Mouse (Mus musculus): Measurements from ENCODE around the gene Tmem120b. TPM values are rescaled to one million over a fixed set of nuclear protein-coding genes. Genes with fewer than 3 reads are reported as not detected.

Gene Tmem120b
- total RNA-seq, 2 experiments from 2014 or later = 13.8 to 18.4 TPM

- no peak for DNase-seq (ENCODE audit: extremely low spot score in 1 of 2, low spot score in 1 of 2)
Observed at GRCm38 (mm10) chr5:123086501-123086900, 18.3 kb downstream of the Tmem120b start.

GRCm38 (mm10) chr5:123088784-123089183, 20.6 kb downstream of the Tmem120b start:
- DNase-seq (ENCODE audit: extremely low spot score in 1 of 2, low spot score in 1 of 2) = no peak

- no peak for DNase-seq (ENCODE audit: extremely low spot score in 1 of 2, low spot score in 1 of 2)
Observed at GRCm38 (mm10) chr5:123090560-123091306, 22.5 kb downstream of the Tmem120b start.

- DNase-seq (ENCODE audit: extremely low spot score in 1 of 2, low spot score in 1 of 2) = no peak
Observed at GRCm38 (mm10) chr5:123093077-123093633, 24.9 kb downstream of the Tmem120b start.

- DNase-seq (ENCODE audit: extremely low spot score in 1 of 2, low spot score in 1 of 2) = no peak
Observed at GRCm38 (mm10) chr5:123094238-123094991, 26.2 kb downstream of the Tmem120b start.

GRCm38 (mm10) chr5:123096299-123096698, 28.1 kb downstream of the Tmem120b start:
- DNase-seq (ENCODE audit: extremely low spot score in 1 of 2, low spot score in 1 of 2) = no peak

GRCm38 (mm10) chr5:123098487-123098886, 30.3 kb downstream of the Tmem120b start:
- DNase-seq (ENCODE audit: extremely low spot score in 1 of 2, low spot score in 1 of 2) = no peak

GRCm38 (mm10) chr5:123102376-123102775, 34.2 kb downstream of the Tmem120b start:
- no peak for DNase-seq (ENCODE audit: extremely low spot score in 1 of 2, low spot score in 1 of 2)

GRCm38 (mm10) chr5:123103556-123103955, 35.3 kb downstream of the Tmem120b start:
- DNase-seq (ENCODE audit: extremely low spot score in 1 of 2, low spot score in 1 of 2) = no peak

GRCm38 (mm10) chr5:123104769-123105168, 36.6 kb downstream of the Tmem120b start:
- DNase-seq (ENCODE audit: extremely low spot score in 1 of 2, low spot score in 1 of 2) = no peak

- peak in 1 of 2 experiments; percentile 42 for DNase-seq (ENCODE audit: extremely low spot score in 1 of 2, low spot score in 1 of 2)
Observed at GRCm38 (mm10) chr5:123109452-123110203, 41.4 kb downstream of the Tmem120b start.

GRCm38 (mm10) chr5:123110296-123110721, 42.1 kb downstream of the Tmem120b start:
- DNase-seq (ENCODE audit: extremely low spot score in 1 of 2, low spot score in 1 of 2) = no peak

- no peak for DNase-seq (ENCODE audit: extremely low spot score in 1 of 2, low spot score in 1 of 2)
Observed at GRCm38 (mm10) chr5:123114109-123114508, 45.9 kb downstream of the Tmem120b start.

- peak in 1 of 2 experiments; percentile 39 for DNase-seq (ENCODE audit: extremely low spot score in 1 of 2, low spot score in 1 of 2)
Observed at GRCm38 (mm10) chr5:123114924-123115323, 46.7 kb downstream of the Tmem120b start.

- DNase-seq (ENCODE audit: extremely low spot score in 1 of 2, low spot score in 1 of 2) = no peak
Observed at GRCm38 (mm10) chr5:123116080-123116479, 47.9 kb downstream of the Tmem120b start.

GRCm38 (mm10) chr5:123117257-123117656, 49.0 kb downstream of the Tmem120b start:
- peak; percentile 60 to 85 for DNase-seq (ENCODE audit: extremely low spot score in 1 of 2, low spot score in 1 of 2)

- no peak for DNase-seq (ENCODE audit: extremely low spot score in 1 of 2, low spot score in 1 of 2)
Observed at GRCm38 (mm10) chr5:123117773-123118172, 49.6 kb downstream of the Tmem120b start.

- no peak for DNase-seq (ENCODE audit: extremely low spot score in 1 of 2, low spot score in 1 of 2)
Observed at GRCm38 (mm10) chr5:123118826-123119225, 50.6 kb downstream of the Tmem120b start.

- DNase-seq (ENCODE audit: extremely low spot score in 1 of 2, low spot score in 1 of 2) = no peak
Observed at GRCm38 (mm10) chr5:123120624-123121215, 52.5 kb downstream of the Tmem120b start.

GRCm38 (mm10) chr5:123122181-123122580, 54.0 kb downstream of the Tmem120b start:
- DNase-seq (ENCODE audit: extremely low spot score in 1 of 2, low spot score in 1 of 2) = no peak
